Mouse (Mus musculus): ENCODE measurements around the gene Foxb1.
A peak's percentile ranks its signal among the peaks of the same experiment; 100 is the strongest.

Foxb1 gene

GRCm38 (mm10) chr9:69760371-69761301 lies at the start of gene Foxb1:
Foxb1 (minus strand) TSS chr9:69760940.
- no peak for DNase-seq

- peak; percentile 37 for DNase-seq
Observed at GRCm38 (mm10) chr9:69790562-69790961, 29.8 kb upstream of the Foxb1 start.

- no peak for DNase-seq
Observed at GRCm38 (mm10) chr9:69779996-69780395, 19.3 kb upstream of the Foxb1 start.

GRCm38 (mm10) chr9:69769949-69770585 lies 9.3 kb upstream of the Foxb1 start:
- no peak for DNase-seq

GRCm38 (mm10) chr9:69769091-69769948 lies 8.6 kb upstream of the Foxb1 start:
- no peak for DNase-seq

GRCm38 (mm10) chr9:69768136-69768875 lies 7.6 kb upstream of the Foxb1 start:
- DNase-seq = no peak

- DNase-seq = no peak
Observed at GRCm38 (mm10) chr9:69767421-69767820, 6.7 kb upstream of the Foxb1 start.

- no peak for DNase-seq
Observed at GRCm38 (mm10) chr9:69766936-69767335, 6.2 kb upstream of the Foxb1 start.

- DNase-seq = no peak
Observed at GRCm38 (mm10) chr9:69766301-69766700, 5.6 kb upstream of the Foxb1 start.

- no peak for DNase-seq
Observed at GRCm38 (mm10) chr9:69765483-69766050, 4.8 kb upstream of the Foxb1 start.

- DNase-seq = no peak
Observed at GRCm38 (mm10) chr9:69764586-69765482, 4.1 kb upstream of the Foxb1 start.

GRCm38 (mm10) chr9:69763681-69764585 lies 3.2 kb upstream of the Foxb1 start:
- DNase-seq = no peak

GRCm38 (mm10) chr9:69762703-69763102 lies 2.0 kb upstream of the Foxb1 start:
- DNase-seq = no peak

GRCm38 (mm10) chr9:69762221-69762620 lies 1.5 kb upstream of the Foxb1 start:
- DNase-seq = no peak

GRCm38 (mm10) chr9:69761569-69761968 lies 829 bp upstream of the Foxb1 start:
- DNase-seq = no peak

GRCm38 (mm10) chr9:69759721-69760221 lies 969 bp downstream of the Foxb1 start:
- DNase-seq = no peak

GRCm38 (mm10) chr9:69758946-69759615 lies 1.7 kb downstream of the Foxb1 start:
- DNase-seq = no peak

GRCm38 (mm10) chr9:69758506-69758905 lies 2.2 kb downstream of the Foxb1 start:
- DNase-seq = no peak

- DNase-seq = no peak
Observed at GRCm38 (mm10) chr9:69757254-69757653, 3.5 kb downstream of the Foxb1 start.
